Mouse (Mus musculus) large intestine, adult 2 months (tissue): ENCODE data around the gene U2af1. TPM values are rescaled to one million over a fixed set of nuclear protein-coding genes. Genes with fewer than 3 reads are reported as not detected.
"Not testable (repeated sequence)": the region's sequence is repeated elsewhere in the genome, so short reads cannot be mapped to it uniquely, and the experiment has no call there.

Source experiments
- DNase-seq: peaks from one replicate; pipeline ENCODE4 v3.0.0-alpha.2; 2012; ENCODE audit warnings: low read depth, low spot score
- WGBS: fragments of 180-500 bp; shearing (Covaris S2); methylation state at CpG from one replicate; pipeline ENCODE4 v1.1.7; 2018; 5-methylcytosine and 5-hydroxymethylcytosine counted together
- polyA plus RNA-seq: library from polyadenylated mRNA; depleted of rRNA; stranded (reverse); fragments of >200 nt; gene quantifications from 2 replicates; pipeline ENCODE4 v1.2.3, GENCODE M21; 2012; rRNA removed

U2af1 gene
- polyA plus RNA-seq, 1 experiment, result 62.0 TPM

DNA sequence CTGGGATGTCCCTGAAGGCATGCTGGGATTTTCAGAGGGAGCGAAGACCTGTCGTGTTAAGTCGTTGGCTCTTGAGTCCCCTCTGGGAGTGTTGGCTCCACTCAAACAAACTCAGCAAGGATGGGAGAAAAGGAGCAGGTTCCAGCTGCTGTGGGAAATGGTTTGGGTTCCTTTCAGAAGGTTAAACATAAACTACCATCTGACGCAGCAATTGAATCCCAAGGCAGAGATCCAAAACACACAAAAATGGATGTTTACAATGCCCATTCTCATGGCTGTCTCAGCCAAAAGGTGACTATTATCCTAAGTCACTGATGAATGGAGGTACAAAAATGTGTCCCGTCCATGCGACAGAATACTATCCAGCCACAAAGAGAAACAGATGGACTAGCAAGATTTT lies 25.7 kb downstream of the U2af1 start:
- DNase-seq, result peak; percentile 62
- WGBS, result 24% methylated on average over 6 of the region's 6 CpGs

DNA sequence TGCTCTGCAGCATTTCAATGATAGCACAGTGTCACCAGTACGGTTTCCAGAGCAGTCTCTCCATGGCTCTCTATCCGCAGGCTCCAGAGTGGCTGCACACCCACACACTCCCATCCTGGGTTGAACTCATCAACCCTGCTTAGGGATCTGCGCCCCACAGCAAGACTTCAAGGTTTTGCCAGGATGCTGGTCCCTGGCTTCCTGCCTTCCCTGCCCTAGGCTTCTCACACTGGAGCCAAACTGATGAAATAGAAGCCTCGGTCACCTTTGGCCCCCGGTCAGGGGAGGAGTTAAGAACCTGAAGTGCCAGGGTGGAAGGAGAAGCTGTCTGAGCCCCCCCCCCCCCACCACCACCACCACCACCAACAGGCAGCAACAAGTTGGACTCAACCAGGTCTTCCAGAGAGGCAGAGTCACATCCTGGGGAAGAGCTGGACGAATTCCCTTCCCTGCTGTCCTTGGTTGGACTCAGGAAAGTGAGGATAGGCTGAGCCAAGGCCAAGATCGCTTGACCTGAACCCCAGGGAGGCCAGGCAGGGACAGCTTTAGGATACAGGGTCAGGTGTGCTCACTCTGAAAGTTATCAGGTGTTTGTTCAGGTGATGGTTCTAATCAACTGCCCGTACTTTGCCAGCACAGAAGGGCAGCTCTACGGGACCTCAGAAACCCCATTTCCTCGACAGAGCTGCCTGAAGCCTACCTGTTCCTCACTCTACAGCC lies 27.5 kb downstream of the U2af1 start:
- 35% methylated on average over 10 of the region's 10 CpGs for WGBS

DNA sequence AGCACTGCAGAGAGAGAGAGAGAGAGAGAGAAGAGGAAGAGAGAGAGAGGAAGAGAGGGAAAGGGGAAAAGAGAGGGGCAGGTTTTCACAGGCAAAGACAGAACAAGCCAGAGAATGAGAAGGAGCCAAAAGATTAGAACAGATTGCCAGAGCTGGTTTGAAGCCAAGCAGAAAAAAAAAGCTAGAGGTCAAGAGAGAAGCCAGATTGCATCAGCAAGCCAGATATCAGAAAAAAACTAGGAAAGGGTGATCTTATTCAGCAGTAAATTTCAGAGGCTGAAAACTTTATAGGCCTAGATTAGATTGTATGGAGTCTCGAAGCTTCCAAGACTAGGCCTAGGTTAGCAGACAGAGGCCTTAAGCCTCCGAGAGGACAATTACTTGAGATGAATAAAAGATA lies 30.7 kb downstream of the U2af1 start:
- DNase-seq, result no peak
- WGBS, result 95% methylated on average over 2 of the region's 2 CpGs

More for the DNA sequence above, 27.5 kb downstream of the U2af1 start:
- DNase-seq, result no peak

DNA sequence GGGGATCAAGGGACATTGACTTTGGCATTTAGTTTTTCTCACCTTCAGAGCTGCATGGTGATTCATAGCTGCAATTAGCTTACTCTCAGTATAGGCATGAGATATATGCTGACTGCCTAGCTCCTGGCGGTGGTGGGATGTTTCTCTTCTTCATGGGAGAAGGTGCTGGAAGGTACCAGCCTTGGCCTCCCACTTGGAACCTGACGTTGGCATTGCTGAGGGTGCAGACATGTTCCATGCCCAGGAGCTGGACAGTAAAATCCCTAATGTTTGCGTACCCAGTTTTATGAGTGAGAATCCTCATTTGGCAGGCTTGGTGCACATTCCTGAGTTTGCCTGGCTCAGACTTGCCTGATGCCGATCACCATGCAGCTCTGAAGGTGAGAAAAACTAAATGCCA lies 35.6 kb downstream of the U2af1 start:
- DNase-seq, result no peak
- WGBS, result 66% methylated on average over 4 of the region's 4 CpGs

DNA sequence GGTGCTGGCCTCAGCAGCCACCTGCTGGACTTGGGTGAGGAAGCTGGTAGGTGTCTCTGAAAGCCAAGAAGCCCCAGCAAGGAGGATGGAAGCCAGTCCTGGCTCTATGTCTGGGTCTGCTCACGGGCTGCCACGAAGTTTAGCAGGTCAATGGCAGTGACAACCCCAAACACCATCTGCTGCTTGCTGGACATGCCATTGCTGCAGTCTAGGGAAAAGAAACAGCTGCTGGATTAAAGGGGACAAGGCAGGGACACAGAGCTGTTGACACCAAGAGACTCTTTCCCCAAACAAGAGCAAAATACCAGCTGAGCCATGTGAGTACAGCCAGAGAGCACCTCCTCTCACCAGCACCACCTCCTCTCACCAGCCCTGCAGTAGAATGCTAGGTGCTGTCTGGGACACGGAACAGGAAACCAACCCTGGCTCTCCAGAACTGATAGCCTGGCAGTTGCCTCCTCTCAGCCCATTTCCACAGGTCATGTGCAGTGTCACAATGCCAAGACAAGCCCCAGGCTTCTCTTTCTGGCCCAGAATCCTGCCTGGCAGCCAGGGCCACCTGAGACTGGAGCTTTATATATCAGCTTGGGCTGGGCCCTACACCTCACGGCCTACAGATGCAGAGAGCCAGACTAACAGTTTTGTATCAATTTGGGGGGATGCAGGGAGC lies 45.5 kb downstream of the U2af1 start:
- 72% methylated on average over 4 of the region's 4 CpGs for WGBS
- no peak for DNase-seq

DNA sequence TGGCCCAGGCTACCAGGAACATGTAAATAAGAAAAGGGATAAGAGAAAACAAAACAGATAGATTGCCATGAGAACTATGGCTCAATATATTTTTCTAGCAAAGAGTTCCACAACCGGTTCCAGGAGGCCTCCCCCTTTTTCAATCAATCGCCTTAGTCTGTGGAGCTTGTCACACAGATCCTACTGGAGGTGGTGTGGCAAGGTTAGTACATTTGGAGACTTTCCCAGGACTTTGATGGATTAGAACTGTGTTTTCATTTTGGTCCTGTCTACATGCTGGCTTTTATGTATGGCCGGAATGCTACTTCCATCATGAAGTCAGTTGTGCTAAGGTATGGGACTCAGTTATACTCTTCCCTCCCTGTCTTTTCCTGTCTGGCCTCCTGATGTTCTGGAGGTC lies 48.8 kb downstream of the U2af1 start:
- no peak for DNase-seq
- WGBS, result 89% methylated on average over 3 of the region's 3 CpGs

DNA sequence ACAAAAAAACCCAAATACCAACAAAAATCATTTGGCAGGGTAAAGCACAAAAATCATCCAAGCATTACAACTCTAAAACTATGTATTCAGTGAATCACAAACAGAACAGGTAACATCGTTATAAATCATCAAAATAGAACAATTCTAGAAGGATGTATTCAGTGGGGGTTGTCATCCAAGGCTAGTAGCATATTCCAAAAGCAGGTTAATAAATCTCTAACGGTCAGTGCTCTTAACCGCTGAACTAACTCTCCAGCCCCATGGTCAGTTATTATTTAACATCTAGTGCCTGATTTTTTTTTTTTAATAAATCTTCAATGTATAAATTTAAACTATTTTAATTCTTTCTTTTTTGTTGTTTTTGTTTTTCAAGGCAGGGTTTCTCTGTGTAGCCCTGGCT lies 49.5 kb downstream of the U2af1 start:
- 95% methylated on average over 3 of the region's 3 CpGs for WGBS
- not testable (repeated sequence) for DNase-seq

DNA sequence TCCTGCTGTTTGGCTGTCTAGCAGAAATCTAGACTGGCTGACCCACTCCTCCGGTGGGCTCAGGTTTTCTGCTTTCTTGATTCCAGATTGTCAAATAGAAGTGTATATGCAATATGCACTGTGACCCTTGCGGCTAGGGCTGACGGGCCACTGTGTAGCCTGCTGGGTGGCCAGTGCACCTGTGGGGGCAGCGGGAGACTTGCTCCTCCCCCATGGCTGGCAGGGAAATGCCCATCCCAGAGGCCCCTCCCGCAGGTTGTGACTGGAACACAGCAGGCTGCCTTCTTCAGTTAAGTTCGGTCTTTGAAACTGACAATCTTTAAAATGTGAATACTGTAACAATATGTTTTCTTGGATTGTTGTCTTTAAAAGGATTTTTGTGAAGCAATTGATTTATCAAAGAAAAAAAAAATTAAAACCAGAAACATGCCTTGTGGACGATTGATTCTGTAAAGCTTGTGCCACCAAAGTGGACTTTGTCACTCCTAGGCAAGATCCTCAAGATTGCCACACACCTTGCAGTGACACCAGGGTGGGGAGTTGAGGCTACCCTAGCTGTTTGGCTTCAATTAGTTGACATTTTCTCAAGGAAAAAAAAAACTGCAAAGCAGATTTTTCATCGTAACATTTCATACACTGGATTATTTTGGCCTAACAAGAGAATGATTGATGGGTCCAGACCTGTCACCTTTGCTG lies 51.3 kb downstream of the U2af1 start:
- no peak for DNase-seq
- 64% methylated on average over 8 of the region's 8 CpGs for WGBS

DNA sequence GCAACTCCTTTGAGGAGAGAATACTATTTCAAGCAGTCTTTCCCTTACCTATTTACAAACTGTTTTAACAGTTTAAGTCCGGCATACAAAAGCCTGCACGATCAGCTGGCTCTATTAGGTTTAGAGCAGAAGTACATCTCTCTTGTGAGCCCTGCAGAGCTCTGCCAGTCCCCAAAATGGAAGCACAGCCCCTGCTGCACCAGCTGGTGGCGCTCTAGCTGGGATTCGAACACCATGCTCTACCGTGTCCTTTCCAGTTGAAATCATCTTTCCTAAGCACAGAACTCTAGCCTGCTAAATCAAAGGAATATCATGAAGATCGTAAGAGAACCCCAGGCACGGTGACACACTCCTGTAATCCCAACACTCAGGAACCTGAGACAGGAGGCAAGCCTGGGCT lies 52.3 kb downstream of the U2af1 start:
- 84% methylated on average over 7 of the region's 7 CpGs for WGBS
- DNase-seq, result no peak

DNA sequence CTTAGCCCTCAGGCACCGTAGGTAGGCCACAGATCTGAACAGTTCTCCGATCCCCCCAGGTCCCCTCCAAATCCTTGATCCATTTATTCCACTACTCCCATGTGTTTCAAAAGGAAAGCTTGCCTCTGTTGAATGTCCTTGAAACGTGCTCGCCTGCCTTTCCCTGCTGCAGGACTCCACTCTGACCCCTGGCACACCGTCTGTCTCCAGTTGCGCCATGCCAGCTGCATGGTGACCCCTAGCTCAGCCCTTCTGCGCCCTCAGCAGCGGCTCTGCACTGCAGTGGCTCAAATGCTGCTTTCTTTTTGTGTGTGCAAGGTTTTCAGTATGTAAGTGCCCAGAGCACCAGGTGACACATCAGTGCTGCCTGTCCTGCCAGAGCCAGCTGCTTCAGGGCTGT lies 60.1 kb downstream of the U2af1 start:
- 92% methylated on average over 8 of the region's 8 CpGs for whole genome bisulfite sequencing
- no peak for DNase-seq

DNA sequence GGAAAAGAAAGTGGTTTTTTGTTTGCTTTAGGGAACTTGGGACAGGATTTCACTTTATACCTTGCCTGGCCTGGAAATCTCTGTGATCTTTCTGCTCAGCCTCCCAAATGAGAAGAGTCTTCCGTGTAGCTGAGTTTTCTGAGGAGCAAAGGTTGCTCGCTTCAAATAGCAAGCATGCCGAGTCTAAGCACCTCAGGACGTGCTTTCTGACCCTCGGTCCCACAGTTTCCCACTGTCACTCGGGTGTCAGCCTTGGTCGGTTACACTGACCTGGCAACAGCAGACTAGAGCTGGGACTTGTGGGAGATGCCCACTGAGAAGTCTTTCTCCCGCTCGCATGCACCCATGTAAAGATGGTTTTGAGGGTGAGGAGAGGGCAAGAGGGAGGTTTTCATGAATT lies 60.7 kb downstream of the U2af1 start:
- WGBS, result 94% methylated on average over 9 of the region's 9 CpGs
- no peak for DNase-seq

Other genes with a start within 250 kb of the U2af1 start
- gene Wdr4, start 138.9 kb downstream of the U2af1 start, polyA plus RNA-seq, result 20.7 and 22.7 TPM in 2 replicates
- 257 and 281 TPM in 2 replicates for gene Ndufv3, start 138.8 kb downstream of the U2af1 start, polyA plus RNA-seq
- gene Pknox1, start 94.2 kb downstream of the U2af1 start, polyA plus RNA-seq, result 11.6 and 21.1 TPM in 2 replicates
- 2.9 and 3.0 TPM in 2 replicates for gene Cbs, start 21.7 kb downstream of the U2af1 start, polyA plus RNA-seq
- 0.21 TPM in 1 of 2 replicates, not detected in the other for gene Cryaa, start 18.9 kb upstream of the U2af1 start, polyA plus RNA-seq
- gene Sik1, start 196.9 kb upstream of the U2af1 start, polyA plus RNA-seq, result 4.7 and 11.2 TPM in 2 replicates